Mouse (Mus musculus) MEL (cell line): ENCODE results near the gene Mup4. TPM values are rescaled to one million over a fixed set of nuclear protein-coding genes. Genes with fewer than 3 reads are reported as not detected.

Experiments used
- DNase-seq: peaks from one replicate; pipeline ENCODE4 v3.0.0; 2011; ENCODE audit warnings: low read depth, low spot score
- H3K27ac ChIP-seq: 2 replicates; pipeline ENCODE4 v1.5.1; 2012; ENCODE audit warnings: low read depth, mild to moderate bottlenecking, control low read depth, low read length, moderate library complexity; ENCODE audit not compliant: control insufficient read depth
- H3K27me3 ChIP-seq, 2 experiments: fragments of 150-350 bp in 1 of 2; sonication (generic) in 1 of 2; 2 replicates each; pipeline ENCODE4 v1.6.1; 2012; ENCODE audit warnings: low read length in 2 of 2, mild to moderate bottlenecking in 2 of 2, improper control_type of control experiment in 1 of 2, moderate library complexity in 1 of 2; ENCODE audit not compliant: insufficient read depth in 2 of 2, control insufficient read depth in 1 of 2
- H3K36me3 ChIP-seq, 2 experiments: 2 replicates each; pipeline ENCODE4 v1.6.1; 2012 to 2014; ENCODE audit warnings: low read length in 2 of 2, improper control_type of control experiment in 1 of 2, inconsistent platforms in 1 of 2, mild to moderate bottlenecking in 1 of 2; ENCODE audit not compliant: insufficient read depth in 2 of 2, control insufficient read depth in 1 of 2
- H3K4me1 ChIP-seq, 2 experiments: fragments of 150-350 bp in 1 of 2; sonication (generic) in 1 of 2; 2 replicates each; pipeline ENCODE4 v1.6.1; 2012; ENCODE audit warnings: low read length in 2 of 2, improper control_type of control experiment in 1 of 2, mild to moderate bottlenecking in 1 of 2; ENCODE audit not compliant: insufficient read depth in 2 of 2, control insufficient read depth in 1 of 2
- H3K4me3 ChIP-seq, 2 experiments: fragments of 150-350 bp in 1 of 2; sonication (generic) in 1 of 2; 2 replicates each; pipeline ENCODE4 v1.5.1; 2012; ENCODE audit warnings: low read depth in 2 of 2, low read length in 2 of 2, mild to moderate bottlenecking in 2 of 2, moderate library complexity in 2 of 2, control low read depth in 1 of 2, improper control_type of control experiment in 1 of 2; ENCODE audit not compliant: control insufficient read depth in 1 of 2, insufficient read depth in 1 of 2
- H3K79me2 ChIP-seq: 2 replicates; pipeline ENCODE4 v1.6.1; 2012; ENCODE audit warnings: mild to moderate bottlenecking, low read length, moderate library complexity; ENCODE audit not compliant: control insufficient read depth, poor library complexity, insufficient read depth
- H3K9ac ChIP-seq: 2 replicates; pipeline ENCODE4 v1.6.1; 2012; ENCODE audit warnings: low read depth, mild to moderate bottlenecking, control low read depth, low read length, moderate library complexity; ENCODE audit not compliant: control insufficient read depth, poor library complexity, severe bottlenecking
- H3K9me3 ChIP-seq: fragments of 150-350 bp; sonication (generic); replicated peaks from 2 replicates; pipeline ENCODE4 v1.6.1; 2012; ENCODE audit warnings: mild to moderate bottlenecking, low read length, improper control_type of control experiment, moderate library complexity; ENCODE audit not compliant: insufficient read depth
- BHLHE40 ChIP-seq: IDR thresholded peaks from 2 replicates; pipeline ENCODE4 v1.6.1; 2012; ENCODE audit warnings: low read depth, mild to moderate bottlenecking, inconsistent platforms, low read length, improper control_type of control experiment, borderline replicate concordance
- CHD1 ChIP-seq: IDR thresholded peaks from 2 replicates; pipeline ENCODE4 v1.6.1; 2012; ENCODE audit warnings: low read depth, mild to moderate bottlenecking, inconsistent platforms, low read length, improper control_type of control experiment
- CHD2 ChIP-seq: IDR thresholded peaks from 2 replicates; pipeline ENCODE4 v1.6.1; 2011; ENCODE audit warnings: low read length, improper control_type of control experiment
- CTCF ChIP-seq, 3 experiments: IDR thresholded peaks in 2 of 3; conservative IDR thresholded peaks in 1 of 3; 2 replicates each; pipeline ENCODE4 v1.5.1; 2011 to 2012; ENCODE audit warnings: low read length in 3 of 3, low read depth in 2 of 3, mild to moderate bottlenecking in 2 of 3, improper control_type of control experiment in 1 of 3, inconsistent platforms in 1 of 3, mixed read lengths in 1 of 3, moderate library complexity in 1 of 3; ENCODE audit not compliant: control insufficient read depth in 1 of 3, insufficient read depth in 1 of 3, poor library complexity in 1 of 3, severe bottlenecking in 1 of 3
- ELF1 ChIP-seq: IDR thresholded peaks from 2 replicates; pipeline ENCODE4 v1.6.1; 2014; ENCODE audit warnings: low read depth, mild to moderate bottlenecking, inconsistent platforms, low read length, improper control_type of control experiment, moderate library complexity
- GABPA ChIP-seq: IDR thresholded peaks from 2 replicates; pipeline ENCODE4 v1.6.1; 2012; ENCODE audit warnings: low read depth, mild to moderate bottlenecking, inconsistent platforms, low read length, improper control_type of control experiment, moderate library complexity
- GATA1 ChIP-seq: IDR thresholded peaks from 2 replicates; pipeline ENCODE4 v1.6.1; 2011; ENCODE audit warnings: low read depth, low read length, improper control_type of control experiment
- HCFC1 ChIP-seq: IDR thresholded peaks from 2 replicates; pipeline ENCODE4 v1.6.1; 2012; ENCODE audit warnings: low read depth, mild to moderate bottlenecking, inconsistent platforms, low read length, improper control_type of control experiment, moderate library complexity
- MXI1 ChIP-seq: IDR thresholded peaks from 2 replicates; pipeline ENCODE4 v1.6.1; 2011; ENCODE audit warnings: mild to moderate bottlenecking, low read depth, low read length, improper control_type of control experiment
- MYB ChIP-seq: IDR thresholded peaks from 2 replicates; pipeline ENCODE4 v1.6.1; 2011; ENCODE audit warnings: mild to moderate bottlenecking, low read depth, low read length, improper control_type of control experiment
- POLR2A ChIP-seq, 2 experiments: IDR thresholded peaks; 2 replicates each; pipeline ENCODE4 v1.6.1; 2011 to 2012; ENCODE audit warnings: low read length in 2 of 2, mild to moderate bottlenecking in 2 of 2, control low read depth in 1 of 2, improper control_type of control experiment in 1 of 2, low read depth in 1 of 2, moderate library complexity in 1 of 2; ENCODE audit not compliant: control insufficient read depth in 1 of 2, insufficient read depth in 1 of 2, poor library complexity in 1 of 2
- POLR2AphosphoS2 ChIP-seq: IDR thresholded peaks from 2 replicates; pipeline ENCODE4 v1.6.1; 2011; ENCODE audit warnings: low read length, improper control_type of control experiment
- POLR2AphosphoS5 ChIP-seq: IDR thresholded peaks from 2 replicates; pipeline ENCODE4 v1.6.1; 2012; ENCODE audit warnings: low read depth, borderline replicate concordance, mild to moderate bottlenecking, inconsistent platforms, low read length, moderate library complexity, mixed read lengths
- RAD21 ChIP-seq: IDR thresholded peaks from 2 replicates; pipeline ENCODE4 v1.6.1; 2011; ENCODE audit warnings: mild to moderate bottlenecking, low read depth, low read length, improper control_type of control experiment
- RCOR1 ChIP-seq: IDR thresholded peaks from 2 replicates; pipeline ENCODE4 v1.6.1; 2012; ENCODE audit warnings: low read depth, mild to moderate bottlenecking, inconsistent platforms, low read length, improper control_type of control experiment
- SIN3A ChIP-seq: IDR thresholded peaks from 2 replicates; pipeline ENCODE4 v1.6.1; 2012; ENCODE audit warnings: low read length, improper control_type of control experiment, inconsistent platforms
- SMC3 ChIP-seq: IDR thresholded peaks from 2 replicates; pipeline ENCODE4 v1.6.1; 2011; ENCODE audit warnings: low read depth, low read length, improper control_type of control experiment
- TCF12 ChIP-seq: IDR thresholded peaks from 2 replicates; pipeline ENCODE4 v1.6.1; 2014; ENCODE audit warnings: low read depth, mild to moderate bottlenecking, inconsistent platforms, low read length, improper control_type of control experiment, moderate library complexity
- UBTF ChIP-seq: IDR thresholded peaks from 2 replicates; pipeline ENCODE4 v1.6.1; 2012; ENCODE audit warnings: low read depth, mild to moderate bottlenecking, inconsistent platforms, low read length, improper control_type of control experiment, moderate library complexity, borderline replicate concordance; ENCODE audit not compliant: insufficient read depth
- USF1 ChIP-seq: IDR thresholded peaks from 2 replicates; pipeline ENCODE4 v1.6.1; 2014; ENCODE audit warnings: low read depth, mild to moderate bottlenecking, inconsistent platforms, low read length, improper control_type of control experiment, moderate library complexity
- ZC3H11A ChIP-seq: IDR thresholded peaks from 2 replicates; pipeline ENCODE4 v1.6.1; 2012; ENCODE audit warnings: low read depth, mild to moderate bottlenecking, inconsistent platforms, low read length, improper control_type of control experiment
- ZKSCAN1 ChIP-seq: IDR thresholded peaks from 2 replicates; pipeline ENCODE4 v1.6.1; 2012; ENCODE audit warnings: low read depth, mild to moderate bottlenecking, inconsistent platforms, low read length, improper control_type of control experiment, moderate library complexity
- ZMIZ1 ChIP-seq: IDR thresholded peaks from 2 replicates; pipeline ENCODE4 v1.6.1; 2012; ENCODE audit warnings: low read depth, mild to moderate bottlenecking, inconsistent platforms, low read length, improper control_type of control experiment, moderate library complexity
- ZNF384 ChIP-seq: IDR thresholded peaks from 2 replicates; pipeline ENCODE4 v1.6.1; 2012; ENCODE audit warnings: low read depth, mild to moderate bottlenecking, inconsistent platforms, low read length, improper control_type of control experiment
- polyA plus RNA-seq, 2 experiments: library from polyadenylated mRNA; stranded (reverse) in 1 of 2; unstranded in 1 of 2; fragments of >175 nt in 1 of 2; fragments of >200 nt in 1 of 2; gene quantifications; 2 replicates each; pipeline versions ENCODE4 v1.2.1 to v1.2.4; 2012; ENCODE audit warnings: low replicate concordance in 2 of 2, low read depth in 1 of 2; ENCODE audit not compliant: insufficient read length in 2 of 2, insufficient read depth in 1 of 2, missing spikeins in 1 of 2
- total RNA-seq: library from RNA; depleted of rRNA; stranded (reverse); fragments of 300-350 nt; gene quantifications from 2 replicates; pipeline ENCODE4 v1.2.3, GENCODE M21; 2012

Mup4 gene
- total and polyA plus RNA-seq, 3 experiments = not detected

DNA sequence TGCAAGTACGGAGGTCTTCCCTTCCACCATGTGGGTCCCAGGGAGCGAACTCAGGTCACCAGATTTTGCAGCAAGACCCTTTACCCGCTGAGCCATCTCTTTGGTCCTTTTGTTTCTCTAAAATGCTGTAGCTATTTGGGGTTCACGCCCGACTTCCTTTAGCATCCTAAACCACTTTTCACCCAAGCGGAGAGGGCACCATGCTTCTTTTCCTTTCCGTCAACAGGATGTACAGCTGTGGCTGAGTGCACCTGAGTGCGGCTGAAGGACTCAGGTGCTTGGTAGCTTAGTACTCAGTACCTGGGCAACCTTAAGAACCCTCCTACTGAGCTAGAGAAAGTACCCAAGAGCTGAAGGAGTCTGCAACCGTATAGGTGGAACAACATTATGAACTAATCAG lies 35.4 kb downstream of the Mup4 start:
- DNase-seq = no peak
- H3K4me3 ChIP-seq = no peak overlapping the region
- H3K4me1 ChIP-seq = no peaks in the 10 kb centered on the region; a peak in 1 of 4 replicates
- peaks cover 4 to 10% of the 10 kb centered on the region in 2 experiments; a peak in 3 of 4 replicates for H3K27me3 ChIP-seq
- H3K9ac ChIP-seq = no peak overlapping the region
- H3K9me3 ChIP-seq = no peaks in the 10 kb centered on the region
- H3K27ac ChIP-seq = no peak overlapping the region
- TF ChIP-seq MXI1 (no peak), HCFC1 (no peak), SMC3 (no peak), UBTF (no peak), BHLHE40 (no peak), GATA1 (no peak), ZKSCAN1 (no peak), ZMIZ1 (no peak), POLR2A (IDR thresholded peaks at IDR 0.05; ENCODE audit: control insufficient read depth in 1 of 2, insufficient read depth in 1 of 2, low read depth in 1 of 2, low read length in 2 of 2, poor library complexity in 1 of 2) (no peak), RAD21 (no peak), TCF12 (no peak), POLR2AphosphoS2 (no peak)
- H3K36me3 ChIP-seq = no peaks in the 10 kb centered on the region
- H3K79me2 ChIP-seq = no peaks in the 10 kb centered on the region

DNA sequence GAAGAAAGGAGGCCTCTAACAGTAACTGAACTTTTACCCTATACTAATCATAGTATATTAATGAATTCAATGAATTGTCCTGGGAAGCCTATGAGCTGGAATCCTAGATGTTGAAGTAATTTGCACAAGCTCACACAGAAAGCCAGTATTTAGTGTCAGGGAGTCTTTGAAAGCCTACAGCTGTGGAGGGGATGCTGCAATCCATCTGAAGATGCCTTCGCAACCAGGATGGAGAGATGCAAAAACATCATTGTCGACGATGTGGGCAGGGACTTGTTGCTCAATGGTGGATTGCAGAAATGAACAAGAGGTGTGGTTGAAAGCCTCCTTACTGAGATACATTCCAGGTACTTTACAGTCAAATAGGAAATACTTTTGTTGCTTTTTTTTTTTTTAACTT lies 42.5 kb downstream of the Mup4 start:
- TF ChIP-seq CTCF (IDR thresholded peaks at IDR 0.05 in 2 of 3, conservative IDR thresholded peaks at IDR 0.05 in 1 of 3; ENCODE audit: control insufficient read depth in 1 of 3, insufficient read depth in 1 of 3, low read depth in 2 of 3, low read length in 3 of 3, poor library complexity in 1 of 3, severe bottlenecking in 1 of 3) (no peak), USF1 (no peak), RAD21 (no peak), MYB (no peak), SMC3 (no peak), CHD1 (no peak), ZC3H11A (no peak), SIN3A (no peak), CHD2 (no peak), TCF12 (no peak), HCFC1 (no peak), GATA1 (no peak), POLR2AphosphoS5 (no peak), GABPA (no peak), ELF1 (no peak), MXI1 (no peak), RCOR1 (no peak), UBTF (no peak), ZNF384 (no peak)
- no peaks in the 10 kb centered on the region for H3K36me3 ChIP-seq
- H3K4me1 ChIP-seq = no peaks in the 10 kb centered on the region; a peak in 1 of 4 replicates
- H3K9ac ChIP-seq = no peak overlapping the region
- no peak overlapping the region for H3K4me3 ChIP-seq
- H3K27me3 ChIP-seq = peaks cover 4% of the 10 kb centered on the region in 2 experiments; a peak in 2 of 4 replicates
- H3K79me2 ChIP-seq = no peaks in the 10 kb centered on the region
- DNase-seq = no peak
- H3K9me3 ChIP-seq = no peaks in the 10 kb centered on the region
- no peak overlapping the region for H3K27ac ChIP-seq
